Mouse (Mus musculus) cerebellum, adult 2 months (tissue): ENCODE measurements at regions not wholly inside any gene's neighbourhood (a gene's known extent, or its start where the extent isn't known, plus 50 kb on each side); places are given as distances from the start of the nearest gene placed in this dataset.

ENCODE experiments used
- DNase-seq, 2 experiments: peaks; one replicate each; pipeline ENCODE4 v3.0.0; 2021
- H3K27ac ChIP-seq: fragments of 200-500 bp; 2 replicates; pipeline ENCODE4 v1.5.1; 2012; ENCODE audit warnings: low read length, control low read depth, inconsistent platforms; ENCODE audit not compliant: insufficient read depth
- H3K27me3 ChIP-seq: fragments of 200-500 bp; 2 replicates; pipeline ENCODE4 v1.6.1; 2012; ENCODE audit warnings: inconsistent platforms, mild to moderate bottlenecking, low read length, moderate library complexity; ENCODE audit not compliant: control insufficient read depth, insufficient read depth
- H3K4me1 ChIP-seq: fragments of 200-500 bp; 2 replicates; pipeline ENCODE4 v1.6.1; 2011; ENCODE audit warnings: low read length; ENCODE audit not compliant: control insufficient read depth, insufficient read depth
- H3K4me3 ChIP-seq: fragments of 200-500 bp; replicated peaks from 2 replicates; pipeline ENCODE3; 2011; ENCODE audit warnings: mild to moderate bottlenecking, low read depth, low read length, control low read depth; ENCODE audit not compliant: insufficient read depth
- CTCF ChIP-seq: fragments of 200-500 bp; IDR thresholded peaks from 2 replicates; pipeline ENCODE4 v1.5.1; 2011; ENCODE audit warnings: low read depth, mild to moderate bottlenecking, control low read depth, low read length, moderate library complexity, borderline replicate concordance; ENCODE audit not compliant: insufficient read depth
- POLR2A ChIP-seq: fragments of 200-500 bp; IDR thresholded peaks from 2 replicates; pipeline ENCODE4 v1.6.1; 2011; ENCODE audit warnings: low read length, control low read depth, borderline replicate concordance; ENCODE audit not compliant: insufficient read depth
- WGBS: fragments of 180-500 bp; shearing (Covaris S2); methylation state at CpG from one replicate; pipeline ENCODE4 v1.1.7; 2018; 5-methylcytosine and 5-hydroxymethylcytosine counted together

DNA sequence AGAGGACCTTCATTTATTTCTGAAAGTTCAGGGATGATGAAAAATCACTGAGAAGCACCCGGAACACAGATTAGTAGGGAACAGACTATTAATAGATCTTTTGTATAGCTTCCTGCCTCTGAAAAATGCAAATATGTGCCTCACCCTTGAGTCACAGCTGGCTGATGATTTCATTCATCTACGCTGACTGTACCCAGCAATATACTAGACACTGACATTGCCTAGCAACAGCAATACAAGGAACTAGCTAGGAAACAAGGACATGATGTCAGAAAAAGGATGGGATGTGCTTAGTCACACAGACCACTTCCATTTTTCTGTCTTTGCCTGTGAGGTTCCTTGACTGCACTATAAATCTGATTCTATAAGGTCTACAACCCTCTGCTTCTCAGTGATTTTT lies 201.1 kb upstream of the Ube3a start:
- TF ChIP-seq CTCF (no peak), POLR2A (no peak)
- Histone ChIP-seq H3K27ac (no peak overlapping the region), H3K4me1 (no peaks in the 10 kb centered on the region), H3K4me3 (no peak overlapping the region), H3K27me3 (no peaks in the 10 kb centered on the region)
- WGBS = 26% methylated on average over 2 of the region's 2 CpGs
- DNase-seq = no peak
